Mouse (Mus musculus) neural tube, embryonic 12.5 days (tissue): ENCODE results near the gene Tnfrsf11a. TPM values are rescaled to one million over a fixed set of nuclear protein-coding genes. Genes with fewer than 3 reads are reported as not detected.

Source experiments
- ATAC-seq: fragments of 200-750 bp; cut with Nextera tagmentation; 2 replicates; pipeline ENCODE4 v1.8.0; 2017; ENCODE audit warnings: low read depth, mild to moderate bottlenecking, moderate TSS enrichment, moderate library complexity; ENCODE audit not compliant: low FRiP score
- H3K27ac ChIP-seq: fragments of 300-500 bp; sonication (generic); 2 replicates; pipeline ENCODE4 v1.5.1; 2016
- H3K27me3 ChIP-seq: fragments of 300-500 bp; sonication (generic); replicated peaks from 2 replicates; pipeline ENCODE4 v1.6.1; 2016; ENCODE audit warnings: mild to moderate bottlenecking
- H3K36me3 ChIP-seq: fragments of 300-500 bp; sonication (generic); 2 replicates; pipeline ENCODE4 v1.6.1; 2016; ENCODE audit warnings: mild to moderate bottlenecking
- H3K4me1 ChIP-seq: fragments of 300-500 bp; sonication (generic); 2 replicates; pipeline ENCODE4 v1.6.1; 2016
- H3K4me2 ChIP-seq: fragments of 300-500 bp; sonication (generic); replicated peaks from 2 replicates; pipeline ENCODE4 v1.6.1; 2016; ENCODE audit warnings: mild to moderate bottlenecking
- H3K4me3 ChIP-seq: fragments of 300-500 bp; sonication (generic); 2 replicates; pipeline ENCODE4 v1.5.1; 2016
- H3K9ac ChIP-seq: fragments of 300-500 bp; sonication (generic); 2 replicates; pipeline ENCODE4 v1.6.1; 2016; ENCODE audit warnings: mild to moderate bottlenecking
- H3K9me3 ChIP-seq: fragments of 300-500 bp; sonication (generic); 2 replicates; pipeline ENCODE4 v1.6.1; 2016; ENCODE audit warnings: mild to moderate bottlenecking
- WGBS: fragments of 180-500 bp; shearing (Covaris S2); methylation state at CpG from one replicate; pipeline ENCODE4 v1.1.7; 2016; 5-methylcytosine and 5-hydroxymethylcytosine counted together
- polyA plus RNA-seq: library from polyadenylated mRNA; unstranded; fragments of >200 nt; fragmentation: Nextera tagmentation; extraction: Ambion mirVana; gene quantifications from 2 replicates; pipeline ENCODE4 v1.2.1, GENCODE M21; 2016

Gene Tnfrsf11a
- polyA plus RNA-seq, 1 experiment from 2014 or later = 0.65 TPM

- no peak overlapping the region for H3K4me3 ChIP-seq
- no peak for ATAC-seq
- H3K9ac ChIP-seq = no peak overlapping the region
- H3K4me1 ChIP-seq = no peaks in the 10 kb centered on the region; the same call in 1 of the 2 replicates
- H3K27ac ChIP-seq = no peak overlapping the region
- 80% methylated on average over 5 of the region's 5 CpGs for WGBS
- no peaks in the 10 kb centered on the region for H3K9me3 ChIP-seq
- no peaks in the 10 kb centered on the region for H3K27me3 ChIP-seq
- H3K36me3 ChIP-seq = no peaks in the 10 kb centered on the region
- no peak overlapping the region for H3K4me2 ChIP-seq
These were observed 105.8 kb downstream of the Tnfrsf11a start for GRCm38 (mm10) chr1:105886358-105886757.

GRCm38 (mm10) chr1:105891032-105891725, 110.7 kb downstream of the Tnfrsf11a start:
- ATAC-seq = no peak; the same call in 1 of the 2 replicates
- Histone ChIP-seq H3K27ac (no peak overlapping the region), H3K4me2 (no peak overlapping the region), H3K9ac (no peak overlapping the region), H3K4me1 (no peaks in the 10 kb centered on the region), H3K27me3 (no peaks in the 10 kb centered on the region), H3K4me3 (no peak overlapping the region), H3K9me3 (no peaks in the 10 kb centered on the region), H3K36me3 (no peaks in the 10 kb centered on the region)
- 39% methylated on average over 15 of the region's 15 CpGs for WGBS

- no peak overlapping the region for H3K4me2 ChIP-seq
- no peak overlapping the region for H3K9ac ChIP-seq
- H3K4me3 ChIP-seq = no peak overlapping the region
- no peak for ATAC-seq
- no peak overlapping the region for H3K27ac ChIP-seq
- H3K4me1 ChIP-seq = no peaks in the 10 kb centered on the region
- no peaks in the 10 kb centered on the region for H3K36me3 ChIP-seq
- no peaks in the 10 kb centered on the region for H3K9me3 ChIP-seq
- H3K27me3 ChIP-seq = no peaks in the 10 kb centered on the region
- WGBS = 88% methylated on average over 5 of the region's 5 CpGs
These were observed 114.5 kb downstream of the Tnfrsf11a start for GRCm38 (mm10) chr1:105895019-105895418.

Other genes with a start within 250 kb of the Tnfrsf11a start
- gene Pign, start 117.0 kb upstream of the Tnfrsf11a start, polyA plus RNA-seq = 12.8 and 13.9 TPM in 2 replicates
- gene Relch, start 116.9 kb upstream of the Tnfrsf11a start, polyA plus RNA-seq = 42.9 and 46.6 TPM in 2 replicates
- 1.7 and 1.9 TPM in 2 replicates for gene Zcchc2, start 209.7 kb downstream of the Tnfrsf11a start, polyA plus RNA-seq